Mouse (Mus musculus): Measurements from ENCODE around the gene Apbb2.

Apbb2 gene

DNA sequence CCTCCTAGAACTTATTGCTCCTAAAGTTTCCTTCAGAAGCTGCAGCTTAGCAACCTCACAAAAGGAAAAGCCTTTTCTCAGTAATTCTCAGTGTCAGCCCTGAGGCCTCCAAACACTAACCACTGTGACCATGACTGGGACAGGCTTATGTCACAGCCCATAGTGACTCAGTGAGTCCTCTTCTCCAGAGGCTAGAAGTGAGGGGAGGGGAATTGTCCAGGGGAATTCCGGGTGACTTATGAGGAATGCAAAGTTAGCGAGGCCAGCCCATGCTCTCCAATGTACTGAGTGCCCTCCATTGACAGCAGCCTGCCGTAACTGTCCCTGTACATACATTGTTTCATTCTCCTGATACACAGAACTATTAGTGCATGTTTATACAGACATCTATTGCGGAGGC, 76.1 kb downstream of the Apbb2 start:
- no peaks in the 10 kb centered on the region for H3K27me3 ChIP-seq (ENCODE audit: insufficient read depth, low read length)

GRCm38 (mm10) chr5:66541385-66541784, 77.2 kb downstream of the Apbb2 start:
- H3K9me3 ChIP-seq (ENCODE audit: low read length) = no peaks in the 10 kb centered on the region
- peaks cover 3% of the 10 kb centered on the region; the same call in 1 of the 2 replicates for H3K36me3 ChIP-seq (ENCODE audit: insufficient read depth, low read length)
- no peaks in the 10 kb centered on the region for H3K27me3 ChIP-seq (ENCODE audit: insufficient read depth, low read length)
- TF ChIP-seq NANOG (IDR thresholded peaks at IDR 0.05; ENCODE audit: borderline replicate concordance, low read length) (no peak), CTCF (conservative IDR thresholded peaks at IDR 0.05; ENCODE audit: low read length) (no peak), POU5F1 (IDR thresholded peaks at IDR 0.05; ENCODE audit: borderline replicate concordance, low read length) (no peak)
- no peak overlapping the region for H3K4me3 ChIP-seq (replicated peaks; ENCODE audit: low read length)
- H3K4me1 ChIP-seq (replicated peaks; ENCODE audit: low read depth, low read length) = peaks cover 15% of the 10 kb centered on the region

More for the DNA sequence above, 76.1 kb downstream of the Apbb2 start:
- Histone ChIP-seq H3K4me1 (replicated peaks; ENCODE audit: low read depth, low read length) (peaks cover 20% of the 10 kb centered on the region), H3K9me3 (ENCODE audit: low read length) (no peaks in the 10 kb centered on the region), H3K4me3 (replicated peaks; ENCODE audit: low read length) (no peak overlapping the region), H3K36me3 (ENCODE audit: insufficient read depth, low read length) (peaks cover 12% of the 10 kb centered on the region; the same call in 1 of the 2 replicates)
- TF ChIP-seq CTCF (conservative IDR thresholded peaks at IDR 0.05; ENCODE audit: low read length) (no peak), NANOG (IDR thresholded peaks at IDR 0.05; ENCODE audit: borderline replicate concordance, low read length) (no peak), POU5F1 (IDR thresholded peaks at IDR 0.05; ENCODE audit: borderline replicate concordance, low read length) (no peak)

GRCm38 (mm10) chr5:66540246-66540645, 78.3 kb downstream of the Apbb2 start:
- H3K27me3 ChIP-seq (ENCODE audit: insufficient read depth, low read length) = no peaks in the 10 kb centered on the region
- no peak overlapping the region for H3K4me3 ChIP-seq (replicated peaks; ENCODE audit: low read length)
- no peaks in the 10 kb centered on the region for H3K9me3 ChIP-seq (ENCODE audit: low read length)
- peaks cover 3% of the 10 kb centered on the region; the same call in 1 of the 2 replicates for H3K36me3 ChIP-seq (ENCODE audit: insufficient read depth, low read length)
- H3K4me1 ChIP-seq (replicated peaks; ENCODE audit: low read depth, low read length) = peaks cover 3% of the 10 kb centered on the region; the same call in 1 of the 2 replicates
- TF ChIP-seq NANOG (IDR thresholded peaks at IDR 0.05; ENCODE audit: borderline replicate concordance, low read length) (no peak), CTCF (conservative IDR thresholded peaks at IDR 0.05; ENCODE audit: low read length) (no peak), POU5F1 (IDR thresholded peaks at IDR 0.05; ENCODE audit: borderline replicate concordance, low read length) (no peak)

GRCm38 (mm10) chr5:66537811-66538210, 80.8 kb downstream of the Apbb2 start:
- Histone ChIP-seq H3K9me3 (ENCODE audit: low read length) (no peaks in the 10 kb centered on the region), H3K4me1 (replicated peaks; ENCODE audit: low read depth, low read length) (peaks cover 14% of the 10 kb centered on the region), H3K4me3 (replicated peaks; ENCODE audit: low read length) (no peak overlapping the region), H3K36me3 (ENCODE audit: insufficient read depth, low read length) (peaks cover 3% of the 10 kb centered on the region; the same call in 1 of the 2 replicates), H3K27me3 (ENCODE audit: insufficient read depth, low read length) (no peaks in the 10 kb centered on the region)
- TF ChIP-seq POU5F1 (IDR thresholded peaks at IDR 0.05; ENCODE audit: borderline replicate concordance, low read length) (no peak), NANOG (IDR thresholded peaks at IDR 0.05; ENCODE audit: borderline replicate concordance, low read length) (no peak), CTCF (conservative IDR thresholded peaks at IDR 0.05; ENCODE audit: low read length) (no peak)

- no peaks in the 10 kb centered on the region for H3K36me3 ChIP-seq (ENCODE audit: insufficient read depth, low read length)
- TF ChIP-seq CTCF (conservative IDR thresholded peaks at IDR 0.05; ENCODE audit: low read length) (no peak), POU5F1 (IDR thresholded peaks at IDR 0.05; ENCODE audit: borderline replicate concordance, low read length) (no peak), NANOG (IDR thresholded peaks at IDR 0.05; ENCODE audit: borderline replicate concordance, low read length) (no peak)
Measured at GRCm38 (mm10) chr5:66536696-66537358, 81.8 kb downstream of the Apbb2 start.

GRCm38 (mm10) chr5:66535566-66536236, 82.9 kb downstream of the Apbb2 start:
- no peaks in the 10 kb centered on the region for H3K36me3 ChIP-seq (ENCODE audit: insufficient read depth, low read length)
- peaks cover 33% of the 10 kb centered on the region for H3K4me1 ChIP-seq (replicated peaks; ENCODE audit: low read depth, low read length)
- H3K9me3 ChIP-seq (ENCODE audit: low read length) = no peaks in the 10 kb centered on the region
- H3K4me3 ChIP-seq (replicated peaks; ENCODE audit: low read length) = no peak overlapping the region
- H3K27me3 ChIP-seq (ENCODE audit: insufficient read depth, low read length) = no peaks in the 10 kb centered on the region
- TF ChIP-seq NANOG (IDR thresholded peaks at IDR 0.05; ENCODE audit: borderline replicate concordance, low read length) (no peak), POU5F1 (IDR thresholded peaks at IDR 0.05; ENCODE audit: borderline replicate concordance, low read length) (no peak), CTCF (conservative IDR thresholded peaks at IDR 0.05; ENCODE audit: low read length) (no peak)

More at GRCm38 (mm10) chr5:66536696-66537358, 81.8 kb downstream of the Apbb2 start:
- Histone ChIP-seq H3K27me3 (ENCODE audit: insufficient read depth, low read length) (no peaks in the 10 kb centered on the region), H3K4me1 (replicated peaks; ENCODE audit: low read depth, low read length) (peaks cover 24% of the 10 kb centered on the region), H3K4me3 (replicated peaks; ENCODE audit: low read length) (no peak overlapping the region), H3K9me3 (ENCODE audit: low read length) (no peaks in the 10 kb centered on the region)

DNA sequence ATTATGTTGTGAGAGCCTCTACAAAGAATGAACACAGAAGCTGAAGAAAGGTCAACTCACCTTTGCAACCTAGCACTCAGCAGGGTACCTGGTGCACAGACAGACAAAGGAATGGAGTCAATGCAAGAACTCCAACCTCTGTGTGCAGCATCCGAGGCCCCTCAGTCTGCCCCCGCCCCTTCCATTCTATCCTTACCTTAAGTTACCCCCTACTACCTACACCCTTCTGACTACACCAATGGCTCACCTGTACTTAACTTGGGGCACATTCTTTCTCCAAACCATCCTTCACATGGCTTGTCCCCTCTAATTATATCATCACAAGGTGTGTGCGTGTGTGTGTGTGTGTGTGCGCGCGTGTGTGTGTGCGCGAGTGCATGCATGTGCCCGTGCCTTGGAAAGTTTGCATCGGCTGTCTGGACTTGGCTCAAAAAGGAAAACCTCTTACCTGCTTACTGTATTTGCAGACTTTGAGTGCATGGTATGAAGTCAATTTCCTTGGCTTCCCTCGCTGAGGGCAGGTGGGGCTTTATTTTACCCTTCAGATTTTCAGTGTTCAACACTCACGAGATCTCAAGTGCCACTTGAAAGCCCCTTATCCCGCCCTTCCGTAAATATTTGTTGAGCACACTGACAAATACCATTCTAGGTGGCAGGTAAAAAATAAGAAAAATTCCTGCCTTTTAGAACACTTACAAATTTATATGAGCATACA, 84.7 kb downstream of the Apbb2 start:
- Histone ChIP-seq H3K36me3 (ENCODE audit: insufficient read depth, low read length) (no peaks in the 10 kb centered on the region), H3K27me3 (ENCODE audit: insufficient read depth, low read length) (no peaks in the 10 kb centered on the region), H3K9me3 (ENCODE audit: low read length) (no peaks in the 10 kb centered on the region), H3K4me1 (replicated peaks; ENCODE audit: low read depth, low read length) (peaks cover 48% of the 10 kb centered on the region), H3K4me3 (replicated peaks; ENCODE audit: low read length) (no peak overlapping the region)
- TF ChIP-seq NANOG (IDR thresholded peaks at IDR 0.05; ENCODE audit: borderline replicate concordance, low read length) (no peak), CTCF (conservative IDR thresholded peaks at IDR 0.05; ENCODE audit: low read length) (no peak), POU5F1 (IDR thresholded peaks at IDR 0.05; ENCODE audit: borderline replicate concordance, low read length) (no peak)

DNA sequence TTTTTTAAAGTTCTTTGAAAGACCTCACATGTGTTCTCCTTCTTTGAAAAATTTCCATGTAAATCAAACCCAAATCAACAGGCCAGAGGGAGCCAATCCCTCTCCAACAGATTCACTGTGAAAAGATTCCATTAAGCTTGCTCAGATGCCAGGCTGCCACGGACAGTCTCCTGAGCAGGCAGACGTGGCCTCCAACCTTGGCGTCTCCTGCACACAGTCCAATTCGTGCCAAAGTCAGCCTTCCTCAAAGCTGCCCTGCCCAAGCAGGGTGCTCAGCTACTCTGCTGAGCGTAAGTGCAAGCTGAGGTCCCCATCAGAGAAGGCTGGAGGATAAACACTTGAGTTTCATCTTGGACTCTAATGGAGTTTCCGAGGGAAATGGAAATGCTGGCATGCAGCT, 85.8 kb downstream of the Apbb2 start:
- Histone ChIP-seq H3K9me3 (ENCODE audit: low read length) (no peaks in the 10 kb centered on the region), H3K36me3 (ENCODE audit: insufficient read depth, low read length) (no peaks in the 10 kb centered on the region), H3K4me1 (replicated peaks; ENCODE audit: low read depth, low read length) (peaks cover 48% of the 10 kb centered on the region), H3K27me3 (ENCODE audit: insufficient read depth, low read length) (no peaks in the 10 kb centered on the region), H3K4me3 (replicated peaks; ENCODE audit: low read length) (no peak overlapping the region)
- no peak for TF ChIP-seq POU5F1 (IDR thresholded peaks at IDR 0.05; ENCODE audit: borderline replicate concordance, low read length)
- no peak for TF ChIP-seq CTCF (conservative IDR thresholded peaks at IDR 0.05; ENCODE audit: low read length)
- no peak for TF ChIP-seq NANOG (IDR thresholded peaks at IDR 0.05; ENCODE audit: borderline replicate concordance, low read length)
